Mouse (Mus musculus) embryonic facial prominence, embryonic 11.5 days (tissue): ENCODE measurements around the gene Lhfp. TPM values are rescaled to one million over a fixed set of nuclear protein-coding genes. Genes with fewer than 3 reads are reported as not detected.
A peak's percentile ranks its signal among the peaks of the same experiment; 100 is the strongest.

Experiments
- ATAC-seq: fragments of 200-750 bp; cut with Nextera tagmentation; replicated peaks from 2 replicates; pipeline ENCODE4 v1.8.0; 2017; ENCODE audit warnings: low read depth; ENCODE audit not compliant: insufficient number of reproducible peaks, low FRiP score, low TSS enrichment
- DNase-seq: peaks from one replicate; pipeline ENCODE4 v3.0.0-alpha.2; 2015; ENCODE audit warnings: low spot score
- H3K27ac ChIP-seq: fragments of 300-500 bp; sonication (generic); replicated peaks from 2 replicates; pipeline ENCODE4 v1.5.1; 2014; ENCODE audit warnings: mild to moderate bottlenecking, low read depth, low read length, control low read depth
- H3K27me3 ChIP-seq: fragments of 300-500 bp; sonication (generic); 2 replicates; pipeline ENCODE4 v1.6.1; 2014; ENCODE audit warnings: mild to moderate bottlenecking, low read length, moderate library complexity, mixed read lengths; ENCODE audit not compliant: control insufficient read depth, insufficient read depth
- H3K36me3 ChIP-seq: fragments of 300-500 bp; sonication (generic); replicated peaks from 2 replicates; pipeline ENCODE4 v1.6.1; 2014; ENCODE audit warnings: low read depth, mild to moderate bottlenecking, low read length, moderate library complexity, mixed read lengths; ENCODE audit not compliant: control insufficient read depth, insufficient read depth
- H3K4me1 ChIP-seq: fragments of 300-500 bp; sonication (generic); 2 replicates; pipeline ENCODE4 v1.6.1; 2014; ENCODE audit warnings: low read length, mixed read lengths; ENCODE audit not compliant: control insufficient read depth, insufficient read depth
- H3K4me2 ChIP-seq: fragments of 300-500 bp; sonication (generic); 2 replicates; pipeline ENCODE4 v1.6.1; 2014; ENCODE audit warnings: low read depth, mild to moderate bottlenecking, control low read depth, low read length, moderate library complexity
- H3K4me3 ChIP-seq: fragments of 300-500 bp; sonication (generic); 2 replicates; pipeline ENCODE4 v1.5.1; 2014; ENCODE audit warnings: low read depth, low read length, control low read depth
- H3K9ac ChIP-seq: fragments of 300-500 bp; sonication (generic); replicated peaks from 2 replicates; pipeline ENCODE4 v1.6.1; 2014; ENCODE audit warnings: mild to moderate bottlenecking, control low read depth, low read length
- H3K9me3 ChIP-seq: fragments of 300-500 bp; sonication (generic); replicated peaks from 2 replicates; pipeline ENCODE4 v1.6.1; 2016; ENCODE audit warnings: mild to moderate bottlenecking, low read length, inconsistent platforms, mixed read lengths; ENCODE audit not compliant: control insufficient read depth
- WGBS: fragments of 180-500 bp; shearing (Covaris S2); extraction: QIAGEN DNeasy Blood & Tissue Kit; methylation state at CpG from one replicate; pipeline ENCODE4 v1.1.7; 2014; 5-methylcytosine and 5-hydroxymethylcytosine counted together
- polyA plus RNA-seq: library from polyadenylated mRNA; unstranded; fragments of >200 nt; fragmentation: Nextera tagmentation; extraction: Ambion mirVana; gene quantifications from 2 replicates; pipeline ENCODE4 v1.2.1, GENCODE M21; 2014

Gene Lhfp
- polyA plus RNA-seq, 1 experiment from 2014 or later, result 29.2 TPM

- Histone ChIP-seq H3K27ac (no peak overlapping the region), H3K9ac (no peak overlapping the region), H3K4me3 (no peak overlapping the region), H3K36me3 (no peaks in the 10 kb centered on the region), H3K4me1 (no peaks in the 10 kb centered on the region), H3K9me3 (no peaks in the 10 kb centered on the region), H3K4me2 (no peak overlapping the region), H3K27me3 (no peaks in the 10 kb centered on the region)
- no peak for DNase-seq
- no peak for ATAC-seq
- WGBS, result 62% methylated on average over 5 of the region's 5 CpGs
Observed at GRCm38 (mm10) chr3:53036076-53036475, 5.3 kb upstream of the Lhfp start.

DNA sequence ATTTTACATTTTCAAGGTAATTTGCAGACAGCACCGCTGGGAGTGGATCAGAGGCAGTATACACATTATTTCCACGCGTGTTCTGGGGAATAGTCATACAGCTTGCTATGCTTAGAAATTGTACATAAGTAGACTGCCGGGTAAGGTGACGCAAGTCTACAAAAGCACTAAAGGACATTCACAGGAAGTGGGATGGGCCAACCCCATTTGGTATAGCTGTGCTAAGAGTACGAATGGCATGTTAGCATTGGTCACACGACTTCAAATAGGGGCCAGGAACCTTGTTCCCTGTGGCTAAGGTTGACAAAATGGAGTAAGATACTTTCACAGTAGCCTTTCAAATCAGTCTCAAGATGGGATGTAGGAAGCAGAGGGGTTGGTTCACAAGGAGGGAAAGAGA lies 4.4 kb upstream of the Lhfp start:
- no peak overlapping the region for H3K4me3 ChIP-seq
- no peak overlapping the region for H3K27ac ChIP-seq
- no peaks in the 10 kb centered on the region for H3K36me3 ChIP-seq
- no peak overlapping the region for H3K4me2 ChIP-seq
- WGBS, result 89% methylated on average over 7 of the region's 7 CpGs
- no peaks in the 10 kb centered on the region for H3K4me1 ChIP-seq
- H3K9me3 ChIP-seq, result no peaks in the 10 kb centered on the region
- no peaks in the 10 kb centered on the region for H3K27me3 ChIP-seq
- no peak overlapping the region for H3K9ac ChIP-seq
- ATAC-seq, result no peak
- no peak for DNase-seq

- Histone ChIP-seq H3K9me3 (no peaks in the 10 kb centered on the region), H3K4me3 (no peak overlapping the region), H3K27me3 (no peaks in the 10 kb centered on the region), H3K36me3 (no peaks in the 10 kb centered on the region), H3K9ac (no peak overlapping the region), H3K4me1 (no peaks in the 10 kb centered on the region), H3K27ac (no peak overlapping the region), H3K4me2 (no peak overlapping the region)
- 78% methylated on average over 5 of the region's 5 CpGs for WGBS
- DNase-seq (no peak), ATAC-seq (no peak)
Observed at GRCm38 (mm10) chr3:53038913-53039312, 2.4 kb upstream of the Lhfp start.

DNA sequence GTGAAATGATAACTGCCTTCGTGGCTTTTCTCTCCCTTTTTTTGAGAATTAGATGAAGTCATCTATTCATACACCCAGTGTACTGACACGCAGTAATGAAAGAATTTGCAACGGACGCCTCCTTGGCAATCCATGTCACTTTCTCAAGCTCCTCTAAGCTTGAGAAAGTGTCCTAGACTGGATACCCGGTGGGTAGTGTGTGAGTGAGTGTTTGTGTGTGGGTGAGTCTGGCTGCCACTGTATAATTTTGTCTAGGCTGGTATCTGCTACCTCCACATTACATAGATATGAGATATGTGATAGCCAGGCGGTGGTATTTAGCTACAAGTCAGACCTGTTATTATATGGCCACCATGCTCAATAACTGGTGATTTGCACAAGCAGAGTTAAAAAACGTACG lies 1.6 kb upstream of the Lhfp start:
- H3K4me3 ChIP-seq, result no peak overlapping the region
- no peak overlapping the region for H3K27ac ChIP-seq
- H3K4me1 ChIP-seq, result no peaks in the 10 kb centered on the region
- no peaks in the 10 kb centered on the region for H3K9me3 ChIP-seq
- 84% methylated on average over 8 of the region's 8 CpGs for WGBS
- no peak for ATAC-seq
- no peak overlapping the region for H3K4me2 ChIP-seq
- no peak overlapping the region for H3K9ac ChIP-seq
- no peak for DNase-seq
- no peaks in the 10 kb centered on the region for H3K27me3 ChIP-seq
- no peaks in the 10 kb centered on the region for H3K36me3 ChIP-seq

- no peak overlapping the region for H3K27ac ChIP-seq
- WGBS, result 5% methylated on average over 17 of the region's 17 CpGs
Observed at GRCm38 (mm10) chr3:53040593-53041410, 526 bp upstream of the Lhfp start.

GRCm38 (mm10) chr3:53042240-53042567 lies 876 bp downstream of the Lhfp start:
- Histone ChIP-seq H3K4me2 (peak overlapping the region; percentile 89), H3K4me3 (peak overlapping the region; percentile 71), H3K9me3 (no peaks in the 10 kb centered on the region), H3K27me3 (no peaks in the 10 kb centered on the region), H3K9ac (peak overlapping the region; percentile 76), H3K4me1 (no peaks in the 10 kb centered on the region), H3K27ac (no peak overlapping the region), H3K36me3 (no peaks in the 10 kb centered on the region)
- ATAC-seq (no peak), DNase-seq (no peak)
- 27% methylated on average over 9 of the region's 9 CpGs for WGBS

More at GRCm38 (mm10) chr3:53040593-53041410, 526 bp upstream of the Lhfp start:
- H3K4me1 ChIP-seq, result no peaks in the 10 kb centered on the region
- H3K36me3 ChIP-seq, result no peaks in the 10 kb centered on the region
- peak overlapping the region; percentile 71 for H3K4me3 ChIP-seq
- H3K4me2 ChIP-seq, result peak overlapping the region; percentile 89
- no peaks in the 10 kb centered on the region for H3K27me3 ChIP-seq
- H3K9me3 ChIP-seq, result no peaks in the 10 kb centered on the region
- peak; percentile 53; the same call in 1 of the 2 replicates for ATAC-seq
- H3K9ac ChIP-seq, result peak overlapping the region; percentile 76
- DNase-seq, result no peak

DNA sequence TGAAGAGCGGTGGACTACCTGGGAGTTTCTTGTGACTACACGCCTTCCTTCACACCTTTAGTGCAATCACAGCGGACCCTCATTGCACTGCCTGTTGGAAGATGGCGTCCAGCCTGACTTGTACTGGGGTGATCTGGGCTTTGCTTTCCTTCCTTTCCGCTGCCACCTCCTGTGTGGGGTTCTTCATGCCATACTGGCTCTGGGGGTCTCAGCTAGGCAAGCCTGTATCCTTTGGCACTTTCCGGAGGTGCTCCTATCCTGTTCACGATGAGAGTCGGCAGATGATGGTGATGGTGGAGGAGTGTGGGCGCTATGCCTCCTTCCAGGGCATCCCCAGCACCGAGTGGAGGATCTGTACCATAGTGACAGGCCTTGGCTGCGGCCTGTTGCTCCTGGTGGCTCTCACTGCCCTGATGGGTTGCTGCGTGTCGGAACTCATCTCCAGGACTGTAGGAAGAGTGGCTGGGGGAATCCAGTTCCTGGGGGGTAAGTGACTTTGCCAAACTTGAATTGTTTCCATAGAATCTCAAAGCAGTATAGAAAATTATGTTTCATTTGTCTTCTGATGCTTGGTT lies 2.0 kb downstream of the Lhfp start:
- Histone ChIP-seq H3K4me3 (no peak overlapping the region), H3K9me3 (no peaks in the 10 kb centered on the region), H3K27me3 (no peaks in the 10 kb centered on the region), H3K4me2 (no peak overlapping the region), H3K4me1 (no peaks in the 10 kb centered on the region), H3K36me3 (no peaks in the 10 kb centered on the region), H3K9ac (no peak overlapping the region), H3K27ac (no peak overlapping the region)
- no peak for DNase-seq
- no peak for ATAC-seq
- WGBS, result 90% methylated on average over 13 of the region's 13 CpGs

DNA sequence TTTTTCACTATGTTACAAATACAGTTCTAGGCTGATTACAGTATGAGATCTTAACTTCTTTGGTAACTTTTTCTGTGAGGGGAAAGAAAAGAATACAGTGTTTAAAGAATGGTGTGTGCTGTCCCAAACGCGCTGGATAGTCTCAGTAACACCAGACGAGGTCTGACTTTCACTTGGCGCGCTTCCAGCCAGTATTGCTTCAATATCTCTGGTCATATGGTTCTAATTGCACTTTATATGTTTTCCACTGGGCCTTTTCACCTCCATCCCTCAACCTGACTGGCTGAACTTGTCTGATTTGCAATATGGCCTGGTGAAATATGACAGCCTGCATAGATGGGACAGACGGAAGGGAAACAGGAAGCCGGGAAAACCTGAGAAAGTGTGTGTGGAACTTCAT lies 2.9 kb downstream of the Lhfp start:
- no peak overlapping the region for H3K27ac ChIP-seq
- peak overlapping the region; percentile 9; the same call in 1 of the 2 replicates for H3K4me3 ChIP-seq
- H3K4me2 ChIP-seq, result no peak overlapping the region
- H3K9me3 ChIP-seq, result no peaks in the 10 kb centered on the region
- H3K9ac ChIP-seq, result no peak overlapping the region
- peak; percentile 72 for DNase-seq
- no peaks in the 10 kb centered on the region for H3K27me3 ChIP-seq
- H3K36me3 ChIP-seq, result no peaks in the 10 kb centered on the region
- WGBS, result 37% methylated on average over 7 of the region's 7 CpGs
- no peaks in the 10 kb centered on the region for H3K4me1 ChIP-seq
- ATAC-seq, result no peak
